Mouse (Mus musculus) adrenal gland, postnatal 4 days (tissue): Measurements from ENCODE around the gene Deup1. TPM values are rescaled to one million over a fixed set of nuclear protein-coding genes. Genes with fewer than 3 reads are reported as not detected.
A peak's percentile ranks its signal among the peaks of the same experiment; 100 is the strongest.

ENCODE experiments used
- DNase-seq, 2 experiments: peaks; one replicate each; pipeline ENCODE4 v3.0.0; 2021 to 2022; ENCODE audit warnings: low spot score in 2 of 2, mixed read lengths in 2 of 2
- long read RNA-seq, 2 experiments: library from polyadenylated mRNA; stranded (forward); transcript quantifications; one replicate each; pipeline ENCODE4 v2.0.0; 2021
- total RNA-seq, 2 experiments: library from RNA; stranded (reverse); gene quantifications; 2 replicates each; pipeline ENCODE4 v1.2.3; 2021

Deup1 gene
- total RNA-seq, result under 1 TPM; 0.25 to 0.48 TPM
- long read RNA-seq, experiment 1, result 0 reads
- long read RNA-seq, experiment 2, result 0 reads

- DNase-seq, result peak in 1 of 2 experiments; percentile 12
These were observed at the start of gene Deup1 for GRCm38 (mm10) chr9:15627785-15628287. Gene Deup1, minus strand, starts transcription at chr9:15627933.

DNA sequence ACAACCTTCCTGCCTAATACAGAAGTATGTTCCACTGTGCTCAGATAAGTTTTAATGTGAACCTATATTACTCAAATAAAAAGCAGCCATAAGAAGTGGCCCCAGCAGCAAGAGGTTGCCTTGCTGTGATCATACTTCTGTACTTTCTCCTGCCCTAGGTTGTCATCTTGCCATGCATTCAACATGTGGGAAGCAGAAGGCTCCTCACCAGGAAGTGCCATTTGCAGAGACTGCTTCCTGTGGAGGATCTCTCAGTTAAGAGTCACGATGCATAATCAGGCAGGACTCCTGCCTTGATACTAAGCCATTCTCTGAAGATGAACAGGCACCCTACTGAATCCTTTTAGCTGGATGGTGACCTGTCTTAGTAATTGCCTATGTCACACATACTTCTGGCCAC lies 44.5 kb upstream of the Deup1 start:
- no peak for DNase-seq

DNA sequence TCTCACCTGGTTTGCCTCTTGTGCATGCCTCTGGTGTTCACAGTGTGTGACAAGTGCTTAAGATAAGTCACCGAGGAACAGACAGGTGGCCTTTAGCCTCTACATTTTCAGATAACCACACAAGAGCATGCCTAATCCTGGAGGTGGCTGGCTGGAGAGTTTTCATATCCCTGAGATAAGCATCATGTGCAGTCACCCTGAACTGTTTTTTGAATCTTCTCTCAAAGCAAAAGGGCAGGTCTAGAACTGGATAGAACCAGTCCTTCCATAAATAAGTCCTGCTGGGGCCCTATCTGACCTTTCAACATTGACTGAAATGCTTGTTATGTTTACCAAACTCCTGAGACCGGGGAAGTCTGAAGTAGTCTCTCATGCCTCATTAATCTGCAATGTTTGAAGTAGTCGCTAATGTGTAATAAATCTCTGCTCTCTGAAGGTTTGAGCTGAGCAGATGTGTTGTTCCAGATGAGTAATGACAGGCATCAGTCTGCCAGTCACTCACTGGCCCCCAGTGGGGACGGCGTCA lies 42.3 kb upstream of the Deup1 start:
- no peak for DNase-seq

DNA sequence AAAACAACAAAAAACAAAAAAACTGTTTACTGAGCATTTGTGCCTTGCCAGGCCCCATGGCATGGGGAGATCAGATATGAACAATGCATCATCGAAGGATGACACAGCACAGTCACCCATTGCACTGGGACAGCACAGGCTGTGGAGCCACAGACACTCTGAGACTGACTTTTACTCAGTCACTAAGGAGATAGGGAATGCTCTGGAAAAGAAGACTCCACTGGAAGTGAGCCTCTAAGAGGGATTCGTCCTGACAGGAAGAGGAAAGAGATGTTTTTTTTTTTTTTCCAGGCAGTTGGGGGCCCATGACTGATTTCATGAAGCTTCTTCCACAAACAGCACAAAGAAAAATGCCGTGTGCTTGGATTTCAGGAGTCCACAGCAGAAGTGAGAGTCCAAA lies 41.7 kb upstream of the Deup1 start:
- DNase-seq, result no peak

DNA sequence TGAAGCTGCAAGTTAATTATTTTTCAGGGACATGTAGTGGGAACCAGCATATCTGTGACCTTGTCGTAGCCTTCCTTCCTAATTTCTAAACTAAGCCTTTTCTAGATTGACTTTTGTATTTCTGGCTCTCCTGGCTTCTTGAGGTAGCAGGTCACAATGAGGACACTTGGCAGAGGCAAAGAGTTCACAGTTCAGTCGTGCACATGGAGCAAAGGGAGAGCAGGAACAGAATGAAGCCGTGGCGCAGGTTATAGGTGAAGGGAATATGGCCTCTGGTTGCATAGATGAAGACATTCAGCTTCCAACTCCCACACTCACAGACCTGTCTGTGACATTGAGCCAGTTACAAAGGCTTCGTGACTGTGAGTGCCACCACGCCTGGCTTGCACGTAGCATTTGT lies 36.9 kb upstream of the Deup1 start:
- DNase-seq, result no peak

- DNase-seq, result no peak
These were observed 31.3 kb upstream of the Deup1 start for GRCm38 (mm10) chr9:15659069-15659468.

DNA sequence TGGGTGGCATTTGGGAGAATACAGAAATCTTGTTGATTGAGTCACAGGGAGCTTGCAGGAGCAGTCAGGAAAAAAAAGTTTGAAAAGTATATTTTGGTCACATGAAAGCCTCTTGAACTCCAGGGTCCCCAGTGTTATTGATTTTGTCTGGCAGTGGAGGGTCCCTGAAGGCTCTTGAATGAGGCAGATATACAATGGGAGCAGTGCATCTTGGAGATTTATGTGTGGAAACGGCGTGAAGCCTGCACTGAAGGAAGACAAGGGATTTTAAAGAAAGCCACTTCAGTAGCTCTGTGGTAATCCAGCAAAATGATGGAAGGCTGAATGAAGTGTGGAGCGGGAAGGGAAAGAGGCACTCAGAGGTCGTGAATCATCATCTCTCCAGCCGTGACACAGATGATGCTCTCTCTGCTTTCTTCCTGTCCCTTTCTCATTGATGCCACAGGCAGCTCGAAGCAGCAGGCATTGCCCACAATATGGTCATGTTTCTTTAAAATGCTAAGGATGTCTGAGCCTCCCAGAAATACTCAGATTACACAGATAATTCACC lies 30.6 kb upstream of the Deup1 start:
- DNase-seq, result no peak

- DNase-seq, result no peak
These were observed 25.3 kb upstream of the Deup1 start for GRCm38 (mm10) chr9:15653036-15653435.

- no peak for DNase-seq
These were observed 22.2 kb upstream of the Deup1 start for GRCm38 (mm10) chr9:15649977-15650376.

DNA sequence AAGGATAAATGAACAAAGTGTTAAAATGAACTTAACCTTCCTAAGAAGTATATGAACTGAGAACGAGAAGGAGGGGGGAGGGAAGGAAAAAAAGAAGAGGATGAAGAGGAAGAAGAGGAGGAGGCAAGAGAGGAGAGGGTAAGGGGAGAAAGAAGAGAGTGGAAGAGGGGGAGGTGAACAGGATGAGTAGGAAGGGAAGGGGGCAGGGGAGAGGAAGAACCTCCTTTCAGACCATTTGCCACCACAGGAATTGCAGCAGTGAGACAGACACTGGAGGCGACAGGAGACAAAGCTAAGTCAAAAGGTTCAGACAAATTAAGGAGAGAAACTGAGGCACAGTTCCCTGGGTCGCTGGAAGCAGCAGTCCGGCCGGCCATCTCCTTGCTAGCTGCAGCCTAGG lies 349 bp downstream of the Deup1 start:
- DNase-seq, result no peak

DNA sequence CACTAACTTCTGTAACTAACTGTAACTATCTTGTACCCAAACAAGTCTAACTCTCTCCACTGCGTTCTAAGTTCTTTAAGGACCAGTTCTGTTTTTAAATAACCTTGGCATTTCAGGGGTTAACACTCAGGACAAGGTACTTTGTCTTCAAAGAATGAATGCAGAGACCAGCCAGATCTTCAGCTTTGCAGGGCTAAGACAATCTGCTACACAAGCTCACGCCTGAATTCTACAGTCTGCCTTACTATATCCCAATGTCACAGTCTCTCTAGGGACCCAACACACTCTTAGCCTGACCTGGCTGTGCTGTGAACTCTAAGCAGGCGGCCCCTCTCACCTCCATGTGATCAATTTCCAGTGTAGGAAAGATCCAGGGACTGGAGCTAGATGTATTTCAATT lies 3.0 kb downstream of the Deup1 start:
- no peak for DNase-seq

DNA sequence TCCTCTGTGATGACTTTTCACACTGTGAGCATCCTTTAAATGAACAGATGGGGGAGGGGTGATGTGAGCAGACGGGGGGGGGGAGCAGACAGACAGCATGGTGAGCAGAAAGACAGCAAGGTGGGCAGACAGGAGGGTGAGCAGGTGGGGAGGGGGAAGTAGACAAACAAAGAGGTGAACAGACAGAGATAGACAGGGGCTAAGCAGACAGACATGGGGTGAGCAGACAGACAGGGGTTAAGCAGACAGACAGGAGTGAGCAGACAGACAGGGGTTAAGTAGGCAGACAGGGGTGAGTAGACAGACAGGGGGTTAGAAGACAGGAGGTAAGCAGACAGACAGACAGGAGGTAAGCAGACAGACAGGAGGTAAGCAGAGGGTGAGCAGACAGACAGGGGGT lies 8.0 kb downstream of the Deup1 start:
- DNase-seq, result no peak

DNA sequence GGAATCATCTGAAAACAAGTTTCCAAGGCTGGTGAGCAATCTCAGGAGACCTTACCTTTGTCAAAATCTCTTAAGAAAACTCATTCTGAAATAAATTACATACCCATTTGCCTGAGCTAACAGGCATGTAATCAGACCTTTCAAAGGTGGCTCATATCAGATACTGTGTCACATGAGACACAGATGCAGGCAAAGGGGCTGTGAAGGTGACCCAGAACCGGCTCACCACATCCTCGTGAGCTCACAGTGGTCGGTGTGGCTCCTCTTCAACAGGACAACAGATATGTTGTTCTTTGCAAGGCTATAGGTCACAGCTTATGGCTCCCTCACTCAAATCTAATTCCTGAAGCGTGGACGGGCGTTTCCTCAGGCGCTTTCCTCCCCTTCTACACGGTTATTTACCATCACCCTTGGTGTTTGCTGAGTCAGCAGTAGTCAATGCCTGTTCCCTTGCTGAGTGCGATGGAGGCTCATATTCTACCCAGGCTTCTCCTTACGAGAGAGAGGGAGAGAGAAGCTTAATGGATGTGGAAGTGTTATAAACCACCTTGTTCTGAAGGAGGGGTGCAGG lies 8.6 kb downstream of the Deup1 start:
- no peak for DNase-seq

GRCm38 (mm10) chr9:15617061-15617460 lies 10.7 kb downstream of the Deup1 start:
- DNase-seq, result no peak

DNA sequence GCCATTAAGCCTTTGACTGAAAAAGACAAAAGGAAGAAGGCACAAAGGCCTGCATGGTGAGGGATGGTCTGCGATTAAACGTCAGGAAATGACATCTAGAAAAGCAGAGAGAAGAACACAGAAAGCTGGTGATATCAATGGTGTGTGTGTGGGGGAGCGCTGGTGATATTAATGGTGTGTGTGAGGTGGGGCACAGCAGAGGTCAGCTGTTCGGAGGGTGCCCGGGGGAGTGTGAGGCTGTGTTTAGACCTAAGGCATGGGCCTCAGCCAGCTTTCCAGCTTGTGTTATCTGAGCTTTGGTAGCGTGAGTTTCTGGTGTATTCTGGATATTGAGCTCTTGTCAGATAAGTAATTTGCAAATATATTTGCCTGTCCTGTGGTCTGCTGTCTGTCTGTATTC lies 11.3 kb downstream of the Deup1 start:
- no peak for DNase-seq

GRCm38 (mm10) chr9:15609280-15609930 lies 18.3 kb downstream of the Deup1 start:
- DNase-seq, result no peak

- DNase-seq, result no peak
These were observed 20.1 kb downstream of the Deup1 start for GRCm38 (mm10) chr9:15607601-15608000.

DNA sequence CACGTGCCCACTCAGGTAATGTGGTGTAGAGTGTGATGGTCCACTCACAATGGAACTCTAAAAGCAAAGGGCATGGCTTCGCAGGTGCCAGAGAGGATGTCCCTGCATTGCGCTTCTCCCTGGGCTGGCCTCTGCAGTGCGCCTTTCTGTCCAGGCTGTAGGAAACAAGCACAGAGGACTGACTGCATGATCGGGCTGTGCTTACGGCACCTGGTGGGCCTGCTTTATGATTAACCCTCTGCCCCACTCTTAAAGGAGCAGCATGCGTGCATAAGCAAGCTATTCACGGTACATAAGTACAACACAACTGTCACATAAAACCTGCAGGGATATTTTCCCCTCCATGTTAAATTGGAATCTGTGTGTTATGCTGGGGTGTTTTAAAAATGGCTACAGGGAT lies 24.6 kb downstream of the Deup1 start:
- DNase-seq, result no peak

GRCm38 (mm10) chr9:15600859-15601540 lies 26.7 kb downstream of the Deup1 start:
- DNase-seq, result no peak

DNA sequence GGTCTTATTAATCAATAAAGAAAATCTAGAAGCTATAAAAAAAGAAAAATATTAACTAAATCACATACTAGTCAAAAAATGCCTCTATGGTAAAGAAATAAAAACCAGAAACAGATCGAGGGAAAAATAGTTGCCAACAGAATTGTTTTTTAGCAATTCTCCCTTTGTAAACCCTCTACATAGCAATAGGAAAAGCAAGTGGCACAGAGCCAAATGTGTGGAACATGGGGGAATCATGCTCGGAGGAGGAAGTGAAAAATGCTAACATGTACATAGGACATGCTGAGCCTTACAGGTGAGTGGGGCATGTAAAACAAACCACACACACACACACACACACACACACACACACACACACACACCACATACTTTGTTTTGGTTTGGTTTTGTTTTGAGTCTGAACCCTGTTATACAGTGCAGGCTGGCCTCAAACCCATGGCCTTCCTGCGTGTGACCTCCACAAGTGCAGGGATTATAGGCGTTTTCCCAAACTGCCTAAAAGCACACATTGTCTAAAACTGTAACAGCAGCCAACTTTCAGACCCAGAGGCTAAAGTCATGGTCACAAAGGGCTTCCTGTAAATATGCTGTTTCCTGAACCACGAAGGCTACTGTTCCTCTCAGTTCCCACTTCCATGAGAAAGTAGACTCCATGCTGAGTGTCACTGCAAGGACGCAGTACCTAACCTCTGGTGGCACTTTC lies 27.4 kb downstream of the Deup1 start:
- DNase-seq, result no peak

- DNase-seq, result no peak
These were observed 31.1 kb downstream of the Deup1 start for GRCm38 (mm10) chr9:15596598-15596997.
